Mouse (Mus musculus) layer of hippocampus, adult 11-12 months (tissue): Measurements from ENCODE around the gene Tmem14a.
A peak's percentile ranks its signal among the peaks of the same experiment; 100 is the strongest.
"Not testable (repeated sequence)": the region's sequence is repeated elsewhere in the genome, so short reads cannot be mapped to it uniquely, and the experiment has no call there.

Experiments used
- DNase-seq: peaks from one replicate; pipeline ENCODE4 v3.0.0; 2022; ENCODE audit warnings: low spot score

The Tmem14a gene

DNA sequence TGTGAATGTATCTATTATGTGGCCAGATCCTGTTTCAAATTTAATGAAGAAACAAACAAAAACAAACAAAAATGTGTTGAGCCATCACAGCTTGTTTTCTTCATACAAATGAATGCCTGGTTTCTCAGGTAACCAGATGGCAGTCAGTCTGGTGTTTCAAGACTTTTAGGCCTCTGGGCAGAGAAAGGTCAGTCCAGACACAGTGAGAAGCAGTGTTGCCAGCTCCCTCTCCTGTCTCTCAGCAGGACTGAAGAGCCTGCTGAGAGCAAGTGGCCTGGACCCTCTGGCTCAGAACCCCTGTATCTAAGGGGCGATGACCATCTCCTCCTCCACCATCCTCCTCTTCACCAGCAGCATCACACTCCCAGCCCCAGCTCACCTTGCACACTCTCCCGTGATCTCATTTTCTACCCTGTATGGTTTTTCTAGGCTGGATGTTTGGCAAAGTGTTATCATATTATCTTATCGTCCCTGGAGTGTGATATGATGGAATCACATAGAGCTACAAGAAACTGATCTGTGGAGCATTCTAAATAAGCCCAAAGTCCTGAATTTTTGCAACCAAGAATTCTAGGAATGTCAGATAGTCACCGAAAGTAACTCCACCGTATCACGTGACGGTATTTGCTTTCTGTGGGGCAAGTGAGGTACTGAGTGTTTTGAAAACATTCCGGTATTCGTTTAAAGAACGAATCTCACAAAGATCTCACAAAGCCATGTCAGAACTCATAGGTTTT, 34.4 kb downstream of the Tmem14a start:
- no peak for DNase-seq

DNA sequence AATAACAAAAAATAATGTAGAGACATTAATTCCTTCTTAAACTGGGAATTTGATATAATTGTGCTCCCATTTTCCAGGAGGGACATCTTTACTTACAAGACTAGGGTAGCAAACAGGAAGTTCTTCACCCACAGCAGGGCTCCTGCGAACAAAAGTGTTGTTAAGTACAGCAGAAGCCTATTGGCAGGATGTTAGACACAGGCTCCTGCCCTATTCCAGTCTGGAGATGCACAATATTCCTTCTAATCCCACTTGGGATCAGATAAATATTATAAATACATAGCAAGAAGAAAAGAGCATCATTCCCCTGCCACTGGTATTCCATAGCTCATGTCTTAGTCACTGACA, 34.9 kb downstream of the Tmem14a start:
- DNase-seq = no peak

DNA sequence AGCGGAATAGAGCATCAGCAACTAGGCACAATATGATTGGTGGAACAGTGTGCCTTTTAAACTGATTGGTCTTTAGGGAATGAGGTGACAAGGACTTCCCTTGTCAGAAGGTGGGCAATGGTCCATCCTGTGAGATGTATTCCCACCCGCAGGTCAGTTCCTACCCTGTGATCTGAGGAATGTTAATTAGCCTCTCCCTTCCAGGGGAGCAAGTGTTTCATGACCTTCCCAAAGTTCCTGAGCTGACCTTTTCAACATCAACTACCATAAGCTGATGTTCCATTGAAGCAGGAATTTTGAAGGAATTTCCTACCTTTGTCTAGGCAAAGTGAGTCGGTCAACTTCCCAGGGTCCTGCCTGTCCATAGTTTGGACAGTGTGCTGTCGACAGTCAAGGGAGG, 35.5 kb downstream of the Tmem14a start:
- DNase-seq = no peak

- no peak for DNase-seq
These were observed 37.4 kb downstream of the Tmem14a start for GRCm38 (mm10) chr1:21255625-21256345.

- DNase-seq = no peak
These were observed 38.0 kb downstream of the Tmem14a start for GRCm38 (mm10) chr1:21256391-21256790.

GRCm38 (mm10) chr1:21256871-21257270, 38.5 kb downstream of the Tmem14a start:
- no peak for DNase-seq

GRCm38 (mm10) chr1:21259981-21260380, 41.6 kb downstream of the Tmem14a start:
- not testable (repeated sequence) for DNase-seq

DNA sequence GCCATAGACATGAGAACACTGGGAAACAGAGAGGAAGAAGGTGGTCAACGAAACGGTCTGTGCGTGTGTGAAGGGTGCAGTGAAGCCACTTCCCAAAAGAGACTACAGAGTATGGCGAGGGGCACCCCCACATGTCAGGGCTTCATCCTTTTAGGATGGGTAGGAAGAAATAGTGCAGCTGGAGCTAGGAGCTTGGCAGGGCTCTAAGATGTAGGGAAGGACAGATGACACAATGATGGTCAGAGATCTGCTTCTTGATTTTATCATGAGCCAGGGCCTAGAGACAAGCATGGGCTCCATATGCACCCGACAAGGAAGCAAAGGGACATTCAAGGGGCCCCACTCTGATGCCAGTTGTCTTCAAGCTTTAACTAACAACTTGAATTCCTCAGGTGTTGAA, 44.0 kb downstream of the Tmem14a start:
- no peak for DNase-seq

DNA sequence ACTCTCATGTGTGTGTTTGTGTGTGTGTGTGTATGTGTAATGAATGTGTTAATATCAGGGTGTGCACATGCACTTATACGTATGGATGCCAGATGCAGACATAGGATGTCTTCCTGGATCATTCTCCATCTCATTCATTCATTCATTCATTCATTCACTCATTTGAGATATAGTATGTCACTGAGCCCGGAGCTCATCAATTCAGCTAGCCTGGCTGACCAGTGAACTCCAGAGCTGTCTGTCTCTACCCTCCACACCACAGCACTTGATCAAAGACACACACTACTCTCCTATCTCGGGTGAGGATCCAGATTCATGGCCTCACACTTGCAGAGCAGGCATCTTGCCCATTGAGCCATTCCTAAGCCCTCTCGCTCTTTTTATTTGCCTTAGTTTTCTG, 45.6 kb downstream of the Tmem14a start:
- no peak for DNase-seq

GRCm38 (mm10) chr1:21264747-21265146, 46.4 kb downstream of the Tmem14a start:
- DNase-seq = no peak

DNA sequence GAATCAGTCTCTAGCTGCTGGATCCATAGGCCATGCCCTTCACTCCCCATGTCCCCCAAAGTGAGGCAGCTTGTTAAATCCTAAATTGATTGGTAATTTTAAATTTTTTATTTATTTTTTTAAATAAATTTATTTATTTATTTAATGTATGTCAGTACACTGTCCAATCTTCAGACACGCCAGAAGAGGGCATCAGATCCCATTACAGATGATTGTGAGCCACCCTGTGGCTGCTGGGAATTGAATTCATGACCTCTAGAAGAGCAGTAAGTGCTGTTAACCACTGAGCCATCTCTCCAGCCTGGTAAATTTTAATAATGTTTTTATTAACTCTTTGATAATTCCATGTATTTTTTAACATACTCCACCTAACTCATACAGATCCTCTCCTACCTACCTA, 48.4 kb downstream of the Tmem14a start:
- no peak for DNase-seq

GRCm38 (mm10) chr1:21267466-21267865, 49.1 kb downstream of the Tmem14a start:
- DNase-seq = not testable (repeated sequence)

GRCm38 (mm10) chr1:21271343-21272055, 53.1 kb downstream of the Tmem14a start:
- peak; percentile 74 for DNase-seq

DNA sequence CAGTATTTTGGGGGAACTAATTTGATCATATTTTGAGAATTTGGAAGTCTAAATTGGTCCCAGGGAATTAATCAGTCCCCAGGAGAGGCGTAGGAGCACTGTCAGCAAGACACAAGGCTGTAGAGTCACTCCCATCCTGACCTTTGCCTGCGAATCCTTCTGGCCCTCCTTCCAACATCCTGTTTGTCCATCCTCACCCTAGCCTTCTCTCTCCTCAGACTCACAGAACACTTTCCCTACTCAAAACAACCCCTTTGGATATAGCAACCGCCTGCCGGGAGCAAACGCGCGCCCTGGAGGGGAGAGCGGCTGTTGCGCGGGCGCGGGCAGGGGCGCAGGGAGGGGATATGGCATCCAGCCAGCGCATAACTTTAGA, 53.7 kb downstream of the Tmem14a start:
- peak; percentile 11 for DNase-seq

DNA sequence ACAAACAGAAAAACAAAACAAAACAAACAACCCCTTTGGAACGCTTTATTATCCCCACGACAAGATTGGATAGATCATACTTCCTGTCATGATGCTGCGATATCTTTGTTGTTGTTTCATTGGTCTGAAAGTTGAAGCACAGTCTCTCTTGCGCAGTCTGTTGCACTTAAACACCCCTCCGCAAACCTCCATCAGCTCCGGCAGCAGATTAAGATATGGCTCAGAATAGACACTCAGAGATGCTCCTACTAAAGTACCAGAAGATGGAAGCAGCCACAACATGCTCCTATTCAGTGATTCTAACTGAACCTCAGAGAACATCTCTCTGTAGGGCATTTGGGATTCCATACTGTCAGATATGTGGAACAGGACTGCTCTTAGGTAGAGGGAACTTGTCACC, 54.7 kb downstream of the Tmem14a start:
- no peak for DNase-seq

DNA sequence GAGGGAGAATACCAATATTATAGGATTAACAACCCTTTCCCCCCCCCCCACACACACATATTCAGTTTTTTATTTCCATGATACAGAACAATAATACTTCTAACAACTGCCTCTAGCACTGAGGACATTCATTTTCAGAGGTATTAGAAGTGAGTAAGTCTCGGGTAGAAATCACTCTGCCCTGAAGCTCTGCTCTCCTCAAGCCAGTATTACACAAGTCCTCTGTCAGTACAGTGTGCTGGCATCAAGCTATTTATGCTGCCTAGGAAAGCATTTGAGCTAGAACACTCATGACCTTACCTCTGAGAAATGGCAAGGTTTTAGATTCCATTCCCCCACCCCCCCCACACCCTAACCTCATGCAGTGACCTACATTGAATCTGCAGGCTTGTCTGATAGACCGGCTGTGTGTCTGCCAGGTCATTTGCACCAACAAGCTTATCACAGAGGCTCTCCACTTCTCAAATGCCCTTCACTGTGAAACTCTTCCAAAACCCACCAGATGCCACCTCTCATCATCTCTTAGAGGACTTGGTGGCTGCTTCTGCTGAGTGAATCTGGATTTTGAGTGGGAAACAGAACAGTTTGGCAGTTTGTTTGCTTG, 56.2 kb downstream of the Tmem14a start:
- DNase-seq = no peak

- not testable (repeated sequence) for DNase-seq
These were observed 57.0 kb downstream of the Tmem14a start for GRCm38 (mm10) chr1:21275366-21275765.

DNA sequence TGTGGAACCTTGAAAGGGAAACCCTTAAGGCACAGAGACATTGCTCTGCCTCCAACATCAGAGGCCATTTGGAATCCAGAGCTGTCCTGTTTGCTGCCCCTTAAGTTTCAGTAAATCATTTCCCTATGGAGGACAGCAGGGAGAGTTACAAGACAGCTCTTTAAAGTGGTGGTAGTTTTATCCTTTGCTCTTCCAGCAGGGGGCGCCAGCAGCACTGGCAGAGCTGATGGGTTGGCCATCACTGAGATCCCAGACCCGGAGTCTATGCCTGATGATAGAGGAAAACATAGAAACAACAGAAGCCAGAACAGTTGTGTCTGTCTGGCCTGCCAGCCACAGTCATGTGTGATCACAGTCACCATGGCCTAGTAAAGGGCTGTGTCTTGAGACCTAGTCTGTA, 57.8 kb downstream of the Tmem14a start:
- DNase-seq = not testable (repeated sequence)
